Mouse (Mus musculus): Measurements from ENCODE around the gene Tmem210.

GRCm38 (mm10) chr2:25285551-25285950 lies 2.4 kb upstream of the Tmem210 start:
- TF ChIP-seq POLR2A (IDR thresholded peaks at IDR 0.05; ENCODE audit: control insufficient read depth, low read depth, low read length) (no peak), CTCF (IDR thresholded peaks at IDR 0.05; ENCODE audit: control insufficient read depth, insufficient read depth, insufficient replicate concordance, low read depth, low read length) (no peak)

Measured in testis, adult 2 months (tissue).